ENCODE assay signal across 9 mouse cellular contexts in the genomic region with DNA sequence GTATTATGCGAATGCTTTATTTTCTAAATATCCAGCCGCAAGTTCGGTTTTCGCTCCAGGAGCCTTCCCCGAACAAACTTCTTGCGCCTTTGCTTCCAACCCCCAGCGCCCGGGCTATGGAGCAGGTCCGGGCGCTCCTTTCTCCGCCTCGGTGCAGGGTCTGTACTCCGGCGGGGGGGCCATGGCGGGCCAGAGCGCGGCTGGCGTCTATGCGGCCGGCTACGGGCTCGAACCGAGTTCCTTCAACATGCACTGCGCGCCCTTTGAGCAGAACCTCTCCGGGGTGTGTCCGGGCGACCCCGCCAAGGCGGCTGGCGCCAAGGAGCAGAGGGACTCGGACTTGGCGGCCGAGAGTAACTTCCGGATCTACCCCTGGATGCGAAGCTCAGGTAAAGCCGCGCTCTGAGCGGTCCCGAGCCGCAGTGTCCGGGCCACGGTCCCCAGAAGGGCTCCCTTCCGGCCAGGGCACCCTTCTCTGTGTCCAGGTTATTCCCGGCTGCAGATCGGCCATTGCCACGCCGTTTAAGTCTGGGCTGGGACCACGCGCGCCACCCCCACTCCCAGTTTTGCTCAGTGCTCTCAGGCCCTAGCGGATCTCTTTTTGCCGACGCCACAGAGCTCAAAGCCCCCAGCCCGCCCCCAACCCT. TPM values are rescaled to one million over a fixed set of nuclear protein-coding genes. Genes with fewer than 3 reads are reported as not detected.
A peak's percentile ranks its signal among the peaks of the same experiment; 100 is the strongest.
DNase-seq lines count a peak whose midpoint lies in the region; ATAC-seq and TF ChIP-seq lines count a peak whose summit lies in the region.
"Had no signal": no experiment of that assay in that cellular context is flagged by ENCODE, and none has a peak within 500 bp of the region (broad histone marks: within the 10 kb centered on the region; RNA-seq: fewer than 3 reads in every experiment).

No protein-coding gene starts in this region.

- peaks cover 46% of the 10 kb centered on the region for H3K27me3 ChIP-seq in lung, postnatal 0 days (replicated peaks; ENCODE audit: insufficient read depth, low read length)
- H3K27me3 ChIP-seq in embryonic facial prominence, embryonic 14.5 days (replicated peaks; ENCODE audit: control insufficient read depth, insufficient read depth, low read length) = peaks cover 98% of the 10 kb centered on the region
- H3K27me3 ChIP-seq in neural tube, embryonic 12.5 days (replicated peaks) = no peaks in the 10 kb centered on the region

- ATAC-seq in lung, postnatal 0 days = no peak
- no peak for ATAC-seq in embryonic facial prominence, embryonic 14.5 days (ENCODE audit: low read depth)
- ATAC-seq in neural tube, embryonic 12.5 days (ENCODE audit: low FRiP score, low read depth) = peak; percentile 8; the same call in 1 of the 2 replicates

- no peak for TF ChIP-seq CTCF in lung, postnatal 0 days (IDR thresholded peaks at IDR 0.05)

- H3K9me3 ChIP-seq in lung, postnatal 0 days (ENCODE audit: low read length) = no peaks in the 10 kb centered on the region
- no peaks in the 10 kb centered on the region for H3K9me3 ChIP-seq in embryonic facial prominence, embryonic 14.5 days (ENCODE audit: control insufficient read depth, low read length)
- no peaks in the 10 kb centered on the region for H3K9me3 ChIP-seq in neural tube, embryonic 12.5 days

- H3K4me1 ChIP-seq in lung, postnatal 0 days (ENCODE audit: insufficient read depth, low read depth, low read length) = no peaks in the 10 kb centered on the region
- H3K4me1 ChIP-seq in embryonic facial prominence, embryonic 14.5 days (ENCODE audit: control insufficient read depth, insufficient read depth, low read length) = peaks cover 4% of the 10 kb centered on the region; the same call in 1 of the 2 replicates
- peaks cover 26% of the 10 kb centered on the region for H3K4me1 ChIP-seq in neural tube, embryonic 12.5 days

- H3K36me3 ChIP-seq in lung, postnatal 0 days (ENCODE audit: insufficient read depth, low read length) = no peaks in the 10 kb centered on the region
- H3K36me3 ChIP-seq in embryonic facial prominence, embryonic 14.5 days (ENCODE audit: control insufficient read depth, insufficient read depth, low read length) = no peaks in the 10 kb centered on the region
- peaks cover 3% of the 10 kb centered on the region; the same call in 1 of the 2 replicates for H3K36me3 ChIP-seq in neural tube, embryonic 12.5 days

- peak overlapping the region; percentile 47 for H3K4me3 ChIP-seq in lung, postnatal 0 days (ENCODE audit: low read depth, low read length)
- H3K4me3 ChIP-seq in embryonic facial prominence, embryonic 14.5 days (ENCODE audit: low read depth, low read length) = peak overlapping the region; percentile 20
- H3K4me3 ChIP-seq in neural tube, embryonic 12.5 days = peak overlapping the region; percentile 99

- DNase-seq in lung, postnatal 0 days (ENCODE audit: low spot score) = no peak
- no peak for DNase-seq in lung, postnatal 4 days
- no peak for DNase-seq in embryonic facial prominence, embryonic 14.5 days (ENCODE audit: low spot score)
- peak; percentile 79 for DNase-seq in kidney, adult 9 months
- DNase-seq in spleen, postnatal 10 days (ENCODE audit: low spot score in 2 of 2) = no peak
- DNase-seq in right cerebral cortex, postnatal 14 days = no peak
- DNase-seq in layer of hippocampus, postnatal 36 days = no peak

- 1% methylated on average over 55 of the region's 55 CpGs for WGBS in lung, postnatal 0 days
- whole genome bisulfite sequencing in embryonic facial prominence, embryonic 14.5 days = under 1% methylated on average over 37 of the region's 55 CpGs
- under 1% methylated on average over 55 of the region's 55 CpGs for WGBS in neural tube, embryonic 12.5 days

- no peak overlapping the region; the same call in 1 of the 2 replicates for H3K9ac ChIP-seq in lung, postnatal 0 days (replicated peaks; ENCODE audit: low read depth)
- no peak overlapping the region; the same call in 1 of the 2 replicates for H3K9ac ChIP-seq in embryonic facial prominence, embryonic 14.5 days (ENCODE audit: low read depth, low read length)
- peak overlapping the region; percentile 100 for H3K9ac ChIP-seq in neural tube, embryonic 12.5 days

- H3K27ac ChIP-seq in lung, postnatal 0 days (ENCODE audit: low read length) = no peak overlapping the region
- H3K27ac ChIP-seq in embryonic facial prominence, embryonic 14.5 days (replicated peaks; ENCODE audit: low read depth, low read length) = no peak overlapping the region
- H3K27ac ChIP-seq in neural tube, embryonic 12.5 days = peak overlapping the region; percentile 99

- H3K4me2 ChIP-seq in lung, postnatal 0 days (replicated peaks; ENCODE audit: low read depth, low read length) = peak overlapping the region; percentile 70
- peak overlapping the region; percentile 34 for H3K4me2 ChIP-seq in embryonic facial prominence, embryonic 14.5 days (ENCODE audit: low read depth, low read length)
- H3K4me2 ChIP-seq in neural tube, embryonic 12.5 days (replicated peaks) = peak overlapping the region; percentile 100

- no peak for TF ChIP-seq EP300 in lung, postnatal 0 days (IDR thresholded peaks at IDR 0.05)

RNA-seq across cellular contexts. Expression of gene Hoxb7, which starts 0.4 kb away (rescaled TPM):
- polyA plus RNA-seq in lung, postnatal 0 days (2015; fragmentation: Nextera tagmentation; extraction: Ambion mirVana) = 1.3 and 1.9 TPM in 2 replicates
- 0.39 and 0.42 TPM in 2 replicates for polyA plus RNA-seq in embryonic facial prominence, embryonic 14.5 days (2014; fragmentation: Nextera tagmentation; extraction: Ambion mirVana)
- polyA plus RNA-seq in neural tube, embryonic 12.5 days (2016; fragmentation: Nextera tagmentation; extraction: Ambion mirVana) = 97.1 and 101 TPM in 2 replicates
- not detected for total RNA-seq in layer of hippocampus, postnatal 36 days (2021)
- total RNA-seq: hematopoietic stem cell, adult 5-6 weeks had no signal

RNA-seq across cellular contexts. Expression of gene Hoxb8, which starts 5.2 kb away (rescaled TPM):
- 0.23 and 0.35 TPM in 2 replicates for polyA plus RNA-seq in lung, postnatal 0 days (2015; fragmentation: Nextera tagmentation; extraction: Ambion mirVana)
- polyA plus RNA-seq in embryonic facial prominence, embryonic 14.5 days (2014; fragmentation: Nextera tagmentation; extraction: Ambion mirVana) = not detected in 2 replicates
- polyA plus RNA-seq in neural tube, embryonic 12.5 days (2016; fragmentation: Nextera tagmentation; extraction: Ambion mirVana) = 35.7 and 53.3 TPM in 2 replicates
- not detected for total RNA-seq in layer of hippocampus, postnatal 36 days (2021)
- total RNA-seq: hematopoietic stem cell, adult 5-6 weeks had no signal

RNA-seq across cellular contexts. Expression of gene Hoxb6, which starts 5.4 kb away (rescaled TPM):
- polyA plus RNA-seq in lung, postnatal 0 days (2015; fragmentation: Nextera tagmentation; extraction: Ambion mirVana) = 7.3 and 7.4 TPM in 2 replicates
- 0.22 and 0.97 TPM in 2 replicates for polyA plus RNA-seq in embryonic facial prominence, embryonic 14.5 days (2014; fragmentation: Nextera tagmentation; extraction: Ambion mirVana)
- polyA plus RNA-seq in neural tube, embryonic 12.5 days (2016; fragmentation: Nextera tagmentation; extraction: Ambion mirVana) = 145 and 151 TPM in 2 replicates
- total RNA-seq in layer of hippocampus, postnatal 36 days (2021) = not detected

RNA-seq across cellular contexts. Expression of gene Hoxb9, which starts 15.6 kb away (rescaled TPM):
- not detected in 2 replicates for polyA plus RNA-seq in lung, postnatal 0 days (2015; fragmentation: Nextera tagmentation; extraction: Ambion mirVana)
- 0.10 TPM in 1 of 2 replicates, not detected in the other for polyA plus RNA-seq in embryonic facial prominence, embryonic 14.5 days (2014; fragmentation: Nextera tagmentation; extraction: Ambion mirVana)
- 76.1 and 90.5 TPM in 2 replicates for polyA plus RNA-seq in neural tube, embryonic 12.5 days (2016; fragmentation: Nextera tagmentation; extraction: Ambion mirVana)
- total RNA-seq in layer of hippocampus, postnatal 36 days (2021) = not detected

RNA-seq across cellular contexts. Expression of gene Hoxb5, which starts 16.3 kb away (rescaled TPM):
- polyA plus RNA-seq in lung, postnatal 0 days (2015; fragmentation: Nextera tagmentation; extraction: Ambion mirVana) = 16.8 and 17.3 TPM in 2 replicates
- 1.8 and 2.4 TPM in 2 replicates for polyA plus RNA-seq in embryonic facial prominence, embryonic 14.5 days (2014; fragmentation: Nextera tagmentation; extraction: Ambion mirVana)
- 79.2 and 94.7 TPM in 2 replicates for polyA plus RNA-seq in neural tube, embryonic 12.5 days (2016; fragmentation: Nextera tagmentation; extraction: Ambion mirVana)
- not detected for total RNA-seq in layer of hippocampus, postnatal 36 days (2021)

Comparison
In these comparisons a context has a peak if more than half of its experiments do, and no peak if none do; other contexts are left out.
1. H3K4me2 ChIP-seq: peak in every context shown above with its lines; median percentile 100 in neural tube, embryonic 12.5 days; 70 in lung, postnatal 0 days; 34 in embryonic facial prominence, embryonic 14.5 days.
2. H3K4me3 ChIP-seq: peak in every context shown above with its lines; median percentile 99 in neural tube, embryonic 12.5 days; 47 in lung, postnatal 0 days; 20 in embryonic facial prominence, embryonic 14.5 days.
3. RNA of gene Hoxb7, which starts 0.4 kb away (polyA plus RNA-seq): 97.1 to 101 TPM in neural tube, embryonic 12.5 days; 1.3 to 1.9 TPM in lung, postnatal 0 days and 0.39 to 0.42 TPM in embryonic facial prominence, embryonic 14.5 days; every median in the first group is over 10 times any median in the second.
4. RNA of gene Hoxb8, which starts 5.2 kb away (polyA plus RNA-seq): 35.7 to 53.3 TPM in neural tube, embryonic 12.5 days; 0.23 to 0.35 TPM in lung, postnatal 0 days and not detected in embryonic facial prominence, embryonic 14.5 days; every median in the first group is over 10 times any median in the second.
5. RNA of gene Hoxb6, which starts 5.4 kb away (polyA plus RNA-seq): 145 to 151 TPM in neural tube, embryonic 12.5 days; 7.3 to 7.4 TPM in lung, postnatal 0 days and 0.22 to 0.97 TPM in embryonic facial prominence, embryonic 14.5 days; every median in the first group is over 10 times any median in the second.